Mouse (Mus musculus) left cerebral cortex, postnatal 14 days (tissue): ENCODE data around the gene Cd8a. TPM values are rescaled to one million over a fixed set of nuclear protein-coding genes. Genes with fewer than 3 reads are reported as not detected.

Source experiments
- DNase-seq, 2 experiments: peaks; one replicate each; pipeline ENCODE4 v3.0.0; 2021 to 2022; ENCODE audit warnings: low spot score in 2 of 2, mixed read lengths in 1 of 2
- intact Hi-C: fragments of 180-260 bp; cut with DNase I; formaldehyde crosslinking; loops from one replicate; pipeline ENCODE4 v1.15.1; 2025
- total RNA-seq, 2 experiments: library from RNA; stranded (reverse); gene quantifications; 2 replicates each; pipeline ENCODE4 v1.2.3; 2021

Gene Cd8a
- total RNA-seq, 2 experiments from 2014 or later = not detected

DNA sequence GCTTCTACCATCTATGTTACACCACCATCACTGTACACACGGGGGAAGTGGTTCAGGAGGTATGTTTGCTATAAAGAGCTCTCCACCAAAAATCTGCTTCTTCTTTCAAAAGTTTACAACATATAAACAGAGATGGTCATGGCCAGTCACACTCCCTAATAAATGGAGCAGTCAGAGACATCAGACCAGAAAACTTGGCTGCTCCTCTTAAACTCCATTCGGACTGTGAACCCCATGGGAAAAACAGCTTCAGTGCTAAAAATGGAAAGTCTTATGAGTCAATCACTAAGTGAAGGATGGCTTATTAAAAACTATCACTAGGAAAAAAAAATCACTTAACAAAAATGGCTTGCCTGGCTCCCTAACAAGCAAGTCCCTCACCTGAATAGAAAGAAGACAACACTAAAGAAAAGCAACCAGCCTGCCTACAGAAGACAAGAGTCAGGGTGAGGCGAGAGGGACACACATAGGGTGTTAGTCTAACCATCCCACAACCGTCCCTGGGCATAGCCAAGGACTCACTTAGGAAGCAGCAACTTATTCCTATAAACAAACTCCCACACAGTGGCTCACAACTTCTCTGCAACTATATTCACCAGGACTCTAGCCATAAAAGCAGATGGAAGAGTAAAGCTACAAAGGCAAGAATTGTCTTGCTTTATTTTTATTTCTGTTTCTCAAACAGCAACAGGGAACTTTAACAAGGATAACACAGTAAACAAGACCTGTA lies 54.9 kb downstream of the Cd8a start:
- intact Hi-C loops = no loop called here
- DNase-seq = no peak

Other genes starting within 250 kb of the Cd8a start
- 1 to 10 TPM; 2.5 to 2.6 TPM for gene Thnsl2, start 229.0 kb upstream of the Cd8a start, total RNA-seq
- not detected for gene Fabp1, start 173.6 kb upstream of the Cd8a start, total RNA-seq
- gene Krcc1, start 101.8 kb upstream of the Cd8a start, total RNA-seq = 10 to 100 TPM; 14.2 to 15.0 TPM
- 1 to 10 TPM; 2.0 to 3.1 TPM for gene Smyd1, start 51.2 kb upstream of the Cd8a start, total RNA-seq
- not detected for gene Cd8b1, start 50.6 kb upstream of the Cd8a start, total RNA-seq
- 10 to 100 TPM; 85.1 to 87.0 TPM for gene Rmnd5a, start 67.2 kb downstream of the Cd8a start, total RNA-seq
- 10 to 100 TPM; 52.2 to 53.5 TPM for gene Rnf103, start 120.5 kb downstream of the Cd8a start, total RNA-seq
- 10 to 100 TPM; 77.6 to 83.3 TPM for gene Chmp3, start 170.4 kb downstream of the Cd8a start, total RNA-seq